Mouse (Mus musculus) layer of hippocampus, adult 2 months (tissue): ENCODE data around the gene Tedc2. TPM values are rescaled to one million over a fixed set of nuclear protein-coding genes. Genes with fewer than 3 reads are reported as not detected.
A peak's percentile ranks its signal among the peaks of the same experiment; 100 is the strongest.

Experiments
- DNase-seq, 2 experiments: peaks; one replicate each; pipeline ENCODE4 v3.0.0; 2022; ENCODE audit warnings: low spot score in 2 of 2
- H3K27ac ChIP-seq: fragments of 200-600 bp; 2 replicates; pipeline ENCODE4 v1.8.1; 2022
- H3K4me3 ChIP-seq: fragments of 200-600 bp; 2 replicates; pipeline ENCODE4 v1.8.1; 2022; ENCODE audit warnings: mild to moderate bottlenecking
- CTCF ChIP-seq: fragments of 200-600 bp; conservative IDR thresholded peaks from 2 replicates; pipeline ENCODE4 v1.8.1; 2022; ENCODE audit warnings: antibody characterized with exemption, mild to moderate bottlenecking, moderate library complexity
- total RNA-seq, 2 experiments: library from RNA; stranded (reverse); gene quantifications; 2 replicates each; pipeline ENCODE4 v1.2.3; 2021

Tedc2 gene
- total RNA-seq, 2 experiments from 2014 or later = 9.5 to 9.8 TPM

DNA sequence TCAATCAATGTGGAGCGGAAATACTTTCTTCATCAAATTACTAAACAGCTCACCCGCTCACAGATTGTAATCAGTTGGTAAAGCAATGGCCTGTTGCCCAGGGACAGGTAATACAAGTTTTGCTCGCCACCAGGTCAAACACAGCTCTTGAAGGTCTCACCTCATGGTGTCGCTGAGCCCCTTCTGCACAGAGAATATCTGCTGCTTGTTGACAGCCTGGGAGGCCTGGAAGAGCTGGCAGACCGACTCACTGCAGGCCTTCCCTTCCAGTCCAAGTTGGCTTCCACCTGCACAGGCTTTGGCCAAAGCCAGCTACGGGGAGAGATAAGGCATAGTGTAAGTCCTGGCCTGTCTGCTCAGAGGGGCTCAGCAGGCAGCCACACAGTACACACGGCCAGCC lies 16.3 kb upstream of the Tedc2 start:
- H3K4me3 ChIP-seq = no peak overlapping the region
- no peak overlapping the region for H3K27ac ChIP-seq
- DNase-seq = no peak
- TF ChIP-seq CTCF = no peak

DNA sequence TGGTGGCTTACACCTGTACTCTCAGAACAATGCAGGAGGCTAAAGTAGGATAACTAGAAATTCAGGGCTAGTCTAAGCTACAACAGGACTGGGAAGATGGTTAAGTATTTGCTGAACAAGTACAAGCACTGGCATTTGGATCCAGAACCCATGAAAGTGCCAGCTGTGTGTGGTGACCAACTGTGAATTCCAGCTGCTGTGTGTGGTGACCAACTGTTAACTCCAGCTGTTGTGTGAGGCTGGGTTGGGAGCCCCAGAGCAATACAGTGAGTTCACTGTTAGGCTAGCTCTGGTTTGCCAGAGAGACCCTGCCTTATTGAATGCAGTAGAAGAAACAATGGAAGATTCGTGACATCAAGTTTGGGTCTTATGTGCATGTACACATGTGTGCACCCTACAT lies 15.8 kb upstream of the Tedc2 start:
- no peak overlapping the region for H3K4me3 ChIP-seq
- no peak for DNase-seq
- no peak for TF ChIP-seq CTCF
- no peak overlapping the region for H3K27ac ChIP-seq

DNA sequence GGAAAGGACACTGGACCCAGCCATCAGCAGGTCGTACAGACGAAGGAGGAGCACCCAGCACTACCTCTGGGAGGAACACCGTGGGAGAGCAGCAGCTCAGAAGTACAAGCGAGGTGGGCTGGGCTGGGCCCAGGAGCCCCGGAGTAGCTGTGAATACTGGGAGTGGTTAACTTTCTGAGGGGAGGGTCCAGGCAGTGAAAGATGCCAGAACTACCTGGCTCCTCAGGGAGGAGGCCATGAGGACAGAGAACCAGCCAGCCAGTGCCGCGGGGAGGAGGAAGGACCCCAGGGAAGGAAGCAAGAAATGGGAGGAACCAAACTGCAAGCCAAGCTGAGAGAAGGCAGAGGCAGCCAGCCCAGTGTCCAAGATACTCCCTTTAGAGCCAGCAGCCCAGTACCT lies 7.3 kb upstream of the Tedc2 start:
- DNase-seq = no peak
- no peak for TF ChIP-seq CTCF
- no peak overlapping the region for H3K4me3 ChIP-seq
- H3K27ac ChIP-seq = no peak overlapping the region

DNA sequence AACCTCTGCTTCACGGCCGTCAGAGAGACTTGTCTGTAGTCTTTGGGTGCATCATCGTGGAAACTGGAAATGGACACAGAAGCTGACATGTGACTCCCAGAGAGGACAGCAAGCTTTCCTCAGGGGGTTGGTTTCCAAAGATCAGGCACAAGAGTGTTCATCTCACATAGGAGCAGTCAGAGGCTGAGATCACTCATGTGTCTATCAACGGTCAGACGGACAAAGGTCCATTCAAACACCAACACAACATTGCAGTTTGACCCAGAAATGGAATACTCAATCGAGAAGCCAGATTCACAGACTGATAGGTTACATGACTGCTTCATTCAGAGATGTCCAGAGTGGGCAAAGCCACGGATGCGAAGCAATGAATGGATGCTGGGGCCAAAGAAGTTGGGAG lies 6.1 kb upstream of the Tedc2 start:
- no peak for TF ChIP-seq CTCF
- DNase-seq = no peak
- no peak overlapping the region for H3K4me3 ChIP-seq
- H3K27ac ChIP-seq = no peak overlapping the region

DNA sequence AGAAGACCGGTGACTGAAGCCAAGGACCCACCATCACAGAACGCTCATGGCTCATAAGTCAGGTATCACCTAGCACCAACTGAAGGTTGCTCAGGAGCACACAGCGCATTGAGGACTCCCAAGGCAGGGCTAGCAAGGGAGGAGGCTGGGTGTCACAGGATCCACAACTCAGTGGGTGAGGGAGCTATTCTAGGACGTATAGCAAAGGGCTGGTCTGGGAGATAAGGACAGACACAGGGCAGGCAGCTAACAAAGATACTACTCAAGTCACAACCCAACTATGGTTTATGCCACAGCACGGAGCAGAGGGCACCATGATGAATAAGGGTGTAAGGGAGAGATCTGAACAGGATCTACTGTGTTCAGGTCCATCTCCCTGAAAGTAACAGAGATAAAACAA lies 5.2 kb upstream of the Tedc2 start:
- no peak for DNase-seq
- Histone ChIP-seq H3K27ac (no peak overlapping the region), H3K4me3 (no peak overlapping the region)
- no peak for TF ChIP-seq CTCF

DNA sequence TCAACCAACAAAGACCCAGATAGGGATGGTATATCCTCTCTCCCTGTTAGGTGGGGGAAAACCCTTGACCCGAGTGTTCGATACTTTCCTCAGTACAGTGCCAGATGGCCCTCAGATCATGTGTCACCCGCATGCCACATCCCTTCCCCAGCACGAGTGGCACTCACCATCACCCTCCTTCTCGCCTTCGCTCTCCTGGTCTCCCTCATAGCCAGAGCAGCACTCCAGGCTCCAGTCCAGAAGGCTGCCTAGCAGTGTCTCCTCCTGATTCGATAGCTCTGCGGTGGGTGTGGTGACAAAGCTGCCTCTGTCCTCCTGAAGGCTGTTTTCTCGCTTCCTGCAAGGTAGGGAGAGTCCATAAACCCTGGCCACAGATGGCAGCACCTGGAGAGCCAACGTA lies 4.1 kb upstream of the Tedc2 start:
- H3K27ac ChIP-seq = no peak overlapping the region
- TF ChIP-seq CTCF = no peak
- no peak for DNase-seq
- no peak overlapping the region for H3K4me3 ChIP-seq

DNA sequence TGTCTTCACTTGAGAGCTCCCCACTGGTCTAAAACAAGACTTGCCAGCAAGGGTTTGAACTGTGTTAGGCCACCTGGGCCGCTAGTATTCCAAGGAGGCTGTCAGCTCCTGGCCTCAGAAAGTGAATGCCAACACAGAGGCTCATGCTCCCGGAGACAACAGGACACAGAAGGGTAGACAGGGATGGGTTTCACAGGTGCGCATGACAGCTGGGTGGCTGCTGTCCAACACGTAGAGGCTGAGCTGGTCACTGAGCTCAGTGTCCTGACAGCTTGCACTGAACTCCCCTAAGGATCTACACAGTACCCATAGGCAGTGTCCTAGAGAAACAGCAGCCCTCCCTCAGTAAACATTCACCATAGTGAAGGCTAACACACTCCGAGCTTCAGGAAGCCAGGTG lies 2.9 kb upstream of the Tedc2 start:
- no peak for DNase-seq
- H3K27ac ChIP-seq = no peak overlapping the region
- no peak for TF ChIP-seq CTCF
- no peak overlapping the region for H3K4me3 ChIP-seq

DNA sequence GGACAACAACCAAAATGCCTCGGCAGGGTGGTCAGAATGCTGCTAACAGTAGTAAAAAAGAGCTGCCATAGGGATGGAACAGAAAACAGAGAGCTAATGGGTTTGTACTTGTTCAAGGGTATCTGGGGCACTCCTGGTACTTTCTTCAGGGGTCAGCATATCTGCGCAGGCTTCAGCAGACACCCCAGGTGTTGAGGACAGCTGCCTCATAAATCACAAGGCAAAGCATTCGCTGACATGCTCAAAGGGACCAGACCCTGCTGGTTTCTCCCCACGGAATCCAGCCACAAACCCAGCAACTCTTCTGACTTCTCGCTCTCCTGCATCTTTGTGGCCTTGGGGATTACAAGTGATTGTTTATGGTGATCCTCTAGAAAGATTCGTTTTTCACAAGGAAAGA lies 2.0 kb upstream of the Tedc2 start:
- H3K4me3 ChIP-seq = no peak overlapping the region
- no peak for TF ChIP-seq CTCF
- H3K27ac ChIP-seq = no peak overlapping the region
- DNase-seq = no peak

DNA sequence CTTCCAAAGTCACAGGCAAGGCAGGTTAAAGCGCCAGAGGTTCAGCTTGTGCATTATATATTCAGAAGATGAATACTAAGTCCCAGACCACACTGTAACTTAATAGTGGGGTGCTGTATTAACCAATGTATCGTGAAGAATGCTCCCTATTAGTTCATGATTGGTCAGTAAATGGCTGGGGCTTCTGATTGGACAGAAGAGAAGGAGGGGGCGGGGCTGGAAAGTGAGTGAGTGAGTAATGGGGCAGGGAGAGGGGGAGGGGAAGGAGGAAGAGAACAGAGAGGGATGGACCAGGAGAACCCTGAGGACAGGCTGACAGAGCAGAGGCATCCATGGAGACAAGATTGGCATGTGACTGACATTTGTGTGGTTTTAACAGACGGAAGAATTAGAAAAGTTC lies 3.8 kb downstream of the Tedc2 start:
- no peak for TF ChIP-seq CTCF
- no peak overlapping the region for H3K27ac ChIP-seq
- H3K4me3 ChIP-seq = no peak overlapping the region
- no peak for DNase-seq

DNA sequence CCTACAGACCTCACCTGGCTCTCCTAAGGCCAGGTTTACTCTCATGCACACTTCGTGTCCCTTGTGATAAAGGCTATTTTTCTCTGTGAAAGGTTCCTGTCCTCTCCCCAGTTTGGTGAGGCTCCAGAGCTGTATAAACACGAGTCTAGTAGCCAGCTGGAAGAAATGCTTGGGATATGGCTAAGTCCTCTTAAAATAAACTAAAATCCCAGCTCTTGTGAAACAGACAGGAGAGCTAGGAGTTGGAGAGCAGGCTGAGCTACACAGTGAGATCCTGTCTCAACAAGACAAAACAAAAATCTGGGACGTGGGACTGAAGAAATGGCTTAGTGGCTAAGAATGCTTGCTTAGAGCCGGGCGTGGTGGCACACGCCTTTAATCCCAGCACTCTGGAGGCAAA lies 7.5 kb downstream of the Tedc2 start:
- no peak for TF ChIP-seq CTCF
- peak overlapping the region; percentile 97; the same call in 1 of the 2 replicates for H3K27ac ChIP-seq
- DNase-seq = no peak
- H3K4me3 ChIP-seq = no peak overlapping the region

DNA sequence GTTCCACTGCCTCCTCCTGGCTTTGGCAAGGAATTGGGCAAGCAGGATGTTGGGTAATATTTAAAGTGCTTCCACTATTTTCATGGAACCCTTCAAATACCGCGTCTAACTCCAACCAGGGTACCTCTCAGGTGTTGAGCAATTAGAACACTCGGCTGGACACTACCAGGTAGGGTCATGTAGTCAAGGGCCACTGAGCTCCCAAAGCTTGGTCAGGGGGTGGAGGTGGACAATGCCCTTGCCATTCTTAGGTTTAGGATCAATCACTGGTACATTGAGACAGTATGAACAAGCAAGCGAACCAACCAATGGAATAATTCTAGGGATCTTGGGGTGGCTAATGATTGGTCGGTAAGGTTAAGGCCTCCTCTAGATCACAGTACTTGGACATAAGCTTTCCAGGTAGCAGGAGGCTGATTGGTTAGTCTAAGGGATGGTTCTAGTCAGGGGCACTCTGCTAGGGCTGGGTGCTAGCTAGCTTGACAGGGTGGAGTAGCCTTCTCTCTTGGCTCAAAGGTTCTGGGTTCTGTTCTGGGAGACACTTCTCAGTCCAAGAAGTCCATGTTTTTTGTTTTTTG lies 8.1 kb downstream of the Tedc2 start:
- H3K27ac ChIP-seq = peak overlapping the region; percentile 97
- DNase-seq = no peak
- peak; percentile 62 for TF ChIP-seq CTCF

DNA sequence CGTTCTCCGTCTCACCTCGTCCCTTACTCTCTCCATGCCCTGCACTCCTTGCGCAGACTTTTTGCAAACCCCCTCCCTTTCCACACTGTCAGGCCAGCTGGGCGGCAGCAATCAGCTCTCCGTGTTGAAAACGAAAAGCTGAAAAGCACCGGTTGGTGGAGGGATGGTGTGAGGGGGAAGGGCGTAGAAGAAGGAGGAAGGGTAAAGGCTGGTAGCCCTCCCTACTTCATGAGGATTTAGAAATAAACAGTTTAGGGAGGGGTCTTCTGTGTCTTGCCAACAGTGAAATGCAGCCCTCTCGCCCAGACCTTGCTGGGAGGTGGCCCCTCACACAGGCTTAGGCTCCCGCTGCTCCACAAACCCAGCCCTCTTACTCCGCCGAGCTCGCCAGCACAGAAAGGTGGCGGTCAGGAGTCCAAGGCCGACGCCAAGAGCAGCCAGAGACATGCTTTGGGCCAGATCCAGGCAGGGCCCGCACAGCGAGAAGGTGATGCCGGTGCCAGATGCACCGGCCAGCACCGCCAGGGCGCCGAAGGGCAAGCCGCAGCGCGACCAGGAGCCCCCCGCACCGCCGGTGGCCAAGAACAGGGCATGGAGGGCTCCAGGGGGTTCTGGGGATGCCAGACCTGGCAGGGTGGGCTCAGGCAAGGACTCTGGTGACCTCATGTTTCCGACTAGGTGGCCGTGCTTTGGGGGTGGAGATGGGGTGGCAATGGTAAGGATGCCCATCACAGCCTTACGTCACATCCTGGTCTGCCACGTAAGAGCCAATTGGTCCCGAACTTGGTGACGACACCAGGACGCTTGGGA lies 8.8 kb downstream of the Tedc2 start:
- Histone ChIP-seq H3K27ac (peak overlapping the region; percentile 97), H3K4me3 (peak overlapping the region; percentile 75)
- TF ChIP-seq CTCF = no peak
- peak; percentile 91 to 92 for DNase-seq

More for the DNA sequence above, 8.1 kb downstream of the Tedc2 start:
- H3K4me3 ChIP-seq = peak overlapping the region; percentile 75

DNA sequence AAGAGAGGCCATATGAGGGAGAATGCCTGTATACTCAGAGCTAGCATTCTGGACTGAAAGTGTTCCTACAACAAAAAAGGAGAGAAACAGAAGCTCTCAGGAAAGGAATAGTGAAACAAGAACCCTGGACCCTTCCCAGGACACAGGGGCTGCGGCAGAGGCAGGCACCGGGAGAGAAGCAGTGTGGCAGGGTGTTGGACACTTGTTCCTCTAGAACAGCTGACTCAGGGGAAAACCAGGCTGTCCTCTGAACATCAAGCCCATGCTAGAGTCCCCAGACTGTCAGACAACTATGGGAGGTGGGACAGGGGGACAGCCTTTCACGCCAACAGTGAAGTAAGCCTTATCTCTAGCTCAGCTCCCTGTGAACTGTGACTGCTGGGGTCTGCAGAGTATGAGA lies 10.1 kb downstream of the Tedc2 start:
- no peak for DNase-seq
- Histone ChIP-seq H3K27ac (peak overlapping the region; percentile 97), H3K4me3 (no peak overlapping the region)
- TF ChIP-seq CTCF = no peak

DNA sequence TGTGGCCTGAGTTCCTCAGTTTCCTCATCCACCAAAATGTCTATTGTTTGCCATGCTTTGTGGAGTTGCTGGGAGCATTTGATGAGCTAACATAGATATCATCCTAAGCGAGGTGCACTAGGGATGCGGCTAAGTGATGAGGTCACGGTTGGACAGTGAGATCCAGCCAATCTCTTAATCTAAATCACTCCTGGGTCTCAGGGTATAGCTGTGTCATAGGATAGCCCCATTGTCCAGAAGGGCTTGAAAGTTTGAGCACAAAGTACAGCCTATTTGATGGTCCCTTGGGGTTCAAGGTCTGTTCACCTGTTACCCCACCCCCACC lies 10.8 kb downstream of the Tedc2 start:
- H3K4me3 ChIP-seq = no peak overlapping the region
- peak overlapping the region; percentile 97 for H3K27ac ChIP-seq
- TF ChIP-seq CTCF = no peak
- no peak for DNase-seq
